Mouse (Mus musculus) erythroblast, embryonic 14.5 days (primary cell): ENCODE data around the gene Txnrd3.

ENCODE experiments used
- GATA1 ChIP-seq: IDR thresholded peaks from 2 replicates; pipeline ENCODE4 v1.6.1; 2012; ENCODE audit warnings: low read length, inconsistent platforms, mixed read lengths
- TAL1 ChIP-seq: IDR thresholded peaks from 3 replicates; pipeline ENCODE4 v1.6.1; 2012; ENCODE audit warnings: low read length, inconsistent platforms, mixed read lengths

GRCm38 (mm10) chr6:89613336-89614106, 30.3 kb upstream of the Txnrd3 start:
- no peak for TF ChIP-seq TAL1
- no peak for TF ChIP-seq GATA1
